Mouse (Mus musculus): ENCODE measurements at regions not wholly inside any gene's neighbourhood (a gene's known extent, or its start where the extent isn't known, plus 50 kb on each side); places are given as distances from the start of the nearest gene placed in this dataset.

GRCm38 (mm10) chr8:89317514-89318289, 273.7 kb upstream of the Sall1 start:
- TF ChIP-seq CTCF (conservative IDR thresholded peaks at IDR 0.05) = no peak
- H3K27ac ChIP-seq = no peak overlapping the region
- peak overlapping the region; percentile 5; the same call in 1 of the 2 replicates for H3K4me3 ChIP-seq
- DNase-seq (ENCODE audit: low spot score in 2 of 2) = peak in 1 of 2 experiments; percentile 27

GRCm38 (mm10) chr8:89316566-89317175, 272.7 kb upstream of the Sall1 start:
- Histone ChIP-seq H3K27ac (no peak overlapping the region), H3K4me3 (no peak overlapping the region)
- no peak for TF ChIP-seq CTCF (conservative IDR thresholded peaks at IDR 0.05)
- no peak for DNase-seq (ENCODE audit: low spot score in 2 of 2)

GRCm38 (mm10) chr8:89314907-89315306, 270.9 kb upstream of the Sall1 start:
- no peak for DNase-seq (ENCODE audit: low spot score in 2 of 2)
- TF ChIP-seq CTCF (conservative IDR thresholded peaks at IDR 0.05) = no peak
- no peak overlapping the region for H3K4me3 ChIP-seq
- no peak overlapping the region for H3K27ac ChIP-seq

- Histone ChIP-seq H3K4me3 (no peak overlapping the region), H3K27ac (peak overlapping the region; percentile 51; the same call in 1 of the 2 replicates)
- no peak for DNase-seq (ENCODE audit: low spot score in 2 of 2)
- no peak for TF ChIP-seq CTCF (conservative IDR thresholded peaks at IDR 0.05)
Observed at GRCm38 (mm10) chr8:89310696-89311214, 266.8 kb upstream of the Sall1 start.

- no peak for TF ChIP-seq CTCF (conservative IDR thresholded peaks at IDR 0.05)
- Histone ChIP-seq H3K27ac (peak overlapping the region; percentile 2; the same call in 1 of the 2 replicates), H3K4me3 (no peak overlapping the region)
- DNase-seq (ENCODE audit: low spot score in 2 of 2) = no peak
Observed at GRCm38 (mm10) chr8:89309591-89309990, 265.6 kb upstream of the Sall1 start.

- peak overlapping the region; percentile 2; the same call in 1 of the 2 replicates for H3K27ac ChIP-seq
- DNase-seq (ENCODE audit: low spot score in 2 of 2) = no peak
- no peak for TF ChIP-seq CTCF (conservative IDR thresholded peaks at IDR 0.05)
- H3K4me3 ChIP-seq = no peak overlapping the region
Observed at GRCm38 (mm10) chr8:89308950-89309349, 265.0 kb upstream of the Sall1 start.

- no peak overlapping the region for H3K4me3 ChIP-seq
- no peak for TF ChIP-seq CTCF (conservative IDR thresholded peaks at IDR 0.05)
- no peak for DNase-seq (ENCODE audit: low spot score in 2 of 2)
- peak overlapping the region; percentile 2; the same call in 1 of the 2 replicates for H3K27ac ChIP-seq
Observed at GRCm38 (mm10) chr8:89308532-89308931, 264.6 kb upstream of the Sall1 start.

GRCm38 (mm10) chr8:89307601-89308000, 263.6 kb upstream of the Sall1 start:
- no peak for DNase-seq (ENCODE audit: low spot score in 2 of 2)
- H3K4me3 ChIP-seq = no peak overlapping the region
- no peak for TF ChIP-seq CTCF (conservative IDR thresholded peaks at IDR 0.05)
- no peak overlapping the region for H3K27ac ChIP-seq

GRCm38 (mm10) chr8:89307085-89307484, 263.1 kb upstream of the Sall1 start:
- no peak overlapping the region for H3K27ac ChIP-seq
- DNase-seq (ENCODE audit: low spot score in 2 of 2) = no peak
- no peak overlapping the region for H3K4me3 ChIP-seq
- no peak for TF ChIP-seq CTCF (conservative IDR thresholded peaks at IDR 0.05)

- no peak for DNase-seq (ENCODE audit: low spot score in 2 of 2)
- no peak overlapping the region for H3K4me3 ChIP-seq
- TF ChIP-seq CTCF (conservative IDR thresholded peaks at IDR 0.05) = no peak
Observed at GRCm38 (mm10) chr8:89304116-89304515, 260.2 kb upstream of the Sall1 start.

GRCm38 (mm10) chr8:89303326-89303725, 259.4 kb upstream of the Sall1 start:
- no peak overlapping the region for H3K27ac ChIP-seq
- no peak for TF ChIP-seq CTCF (conservative IDR thresholded peaks at IDR 0.05)
- no peak overlapping the region for H3K4me3 ChIP-seq
- DNase-seq (ENCODE audit: low spot score in 2 of 2) = no peak

More at GRCm38 (mm10) chr8:89304116-89304515, 260.2 kb upstream of the Sall1 start:
- H3K27ac ChIP-seq = no peak overlapping the region

GRCm38 (mm10) chr8:89299637-89300036, 255.7 kb upstream of the Sall1 start:
- DNase-seq (ENCODE audit: low spot score in 2 of 2) = no peak
- Histone ChIP-seq H3K27ac (no peak overlapping the region), H3K4me3 (no peak overlapping the region)
- no peak for TF ChIP-seq CTCF (conservative IDR thresholded peaks at IDR 0.05)

GRCm38 (mm10) chr8:89295686-89296085, 251.7 kb upstream of the Sall1 start:
- no peak for DNase-seq (ENCODE audit: low spot score in 2 of 2)
- Histone ChIP-seq H3K27ac (no peak overlapping the region), H3K4me3 (no peak overlapping the region)
- TF ChIP-seq CTCF (conservative IDR thresholded peaks at IDR 0.05) = no peak
